Mouse (Mus musculus): Measurements from ENCODE around the gene Spa17. TPM values are rescaled to one million over a fixed set of nuclear protein-coding genes. Genes with fewer than 3 reads are reported as not detected.

Spa17 gene
- polyA plus RNA-seq, 1 experiment from 2014 or later: 18.1 TPM

DNA sequence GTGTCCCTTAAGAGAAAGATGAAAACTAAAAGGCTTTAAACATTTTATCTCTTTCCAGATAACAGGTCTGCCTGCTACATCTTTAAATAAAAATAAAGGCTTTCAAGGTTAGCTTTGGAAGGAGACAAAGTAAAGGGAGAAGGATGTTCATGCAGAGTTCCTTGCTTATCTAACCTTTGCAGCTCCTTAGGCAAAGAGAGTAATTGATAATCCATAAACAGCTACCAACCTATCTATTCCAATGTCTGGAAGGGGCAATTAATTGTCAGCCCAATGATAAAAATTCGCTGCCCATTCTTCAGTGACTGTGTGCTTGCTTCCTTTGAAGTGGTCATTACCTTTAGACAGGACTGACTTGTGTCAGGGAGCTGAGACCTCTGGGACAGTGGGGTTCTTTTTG, 49.7 kb downstream of the Spa17 start:
- H3K4me1 ChIP-seq: peaks cover 8% of the 10 kb centered on the region; the same call in 1 of the 2 replicates
- no peak overlapping the region for H3K9ac ChIP-seq
- no peaks in the 10 kb centered on the region for H3K36me3 ChIP-seq
- no peak overlapping the region for H3K27ac ChIP-seq (replicated peaks)
- no peaks in the 10 kb centered on the region for H3K9me3 ChIP-seq (replicated peaks)
- WGBS: 74% methylated on average over 1 of the region's 1 CpGs
- peaks cover 3% of the 10 kb centered on the region; the same call in 1 of the 2 replicates for H3K27me3 ChIP-seq
- no peak for ATAC-seq (ENCODE audit: insufficient number of reproducible peaks, low FRiP score, low TSS enrichment, low read depth)
- H3K4me2 ChIP-seq (replicated peaks): no peak overlapping the region
- H3K4me3 ChIP-seq (replicated peaks): no peak overlapping the region

DNA sequence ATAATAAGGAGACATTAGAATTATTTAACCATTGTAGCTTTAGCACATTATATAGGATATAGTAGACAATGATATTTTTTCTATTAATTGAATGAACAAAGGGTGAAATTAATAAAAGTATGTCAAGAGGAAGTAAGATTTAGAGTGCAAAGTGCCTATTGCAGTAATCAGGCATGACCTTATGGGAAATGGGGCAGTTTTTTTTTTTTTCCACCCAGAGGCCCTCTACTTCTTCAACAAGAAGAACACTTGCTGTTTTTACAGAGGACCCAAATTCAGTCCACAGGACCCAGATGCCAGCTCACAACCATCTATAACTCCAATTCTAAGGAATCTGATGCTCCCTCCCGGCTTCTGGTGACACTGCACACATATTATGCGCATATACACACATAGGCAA, 52.9 kb downstream of the Spa17 start:
- 90% methylated on average over 2 of the region's 2 CpGs for WGBS
- no peak overlapping the region for H3K27ac ChIP-seq (replicated peaks)

DNA sequence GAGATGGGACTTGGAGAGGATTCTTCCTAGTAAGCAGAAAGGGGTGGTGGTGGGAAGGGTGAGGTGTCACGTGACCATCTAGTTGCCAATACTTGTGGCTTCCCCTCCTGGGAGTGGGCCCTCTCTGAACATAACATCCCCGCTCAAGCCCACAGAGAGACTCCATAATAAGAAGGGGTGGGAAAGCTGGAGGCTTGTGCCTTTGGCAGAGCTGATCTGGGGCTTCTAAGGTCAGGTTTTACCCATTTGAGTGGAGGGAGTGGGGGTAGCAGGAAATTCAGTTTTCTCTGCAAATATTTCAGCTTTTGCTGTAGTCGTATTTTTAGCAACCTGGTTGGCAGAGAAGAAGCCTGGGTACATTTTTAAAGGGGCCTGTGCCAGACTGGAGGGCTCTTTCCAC, 57.2 kb downstream of the Spa17 start:
- H3K9me3 ChIP-seq (replicated peaks): no peaks in the 10 kb centered on the region
- no peaks in the 10 kb centered on the region for H3K36me3 ChIP-seq
- H3K9ac ChIP-seq: no peak overlapping the region
- no peak; the same call in 1 of the 2 replicates for ATAC-seq (ENCODE audit: insufficient number of reproducible peaks, low FRiP score, low TSS enrichment, low read depth)
- H3K4me3 ChIP-seq (replicated peaks): no peak overlapping the region
- H3K27me3 ChIP-seq: peaks cover 20% of the 10 kb centered on the region
- H3K4me2 ChIP-seq (replicated peaks): no peak overlapping the region
- WGBS: 50% methylated on average over 3 of the region's 3 CpGs
- H3K4me1 ChIP-seq: peaks cover 30% of the 10 kb centered on the region
- peak overlapping the region; percentile 51; the same call in 1 of the 2 replicates for H3K27ac ChIP-seq (replicated peaks)

More for the DNA sequence above, 52.9 kb downstream of the Spa17 start:
- H3K4me3 ChIP-seq (replicated peaks): no peak overlapping the region
- H3K27me3 ChIP-seq: 0 out of 2 replicates have a peak, but pooled peaks cover 4% of the 10 kb centered on the region
- no peaks in the 10 kb centered on the region for H3K36me3 ChIP-seq
- H3K9me3 ChIP-seq (replicated peaks): no peaks in the 10 kb centered on the region
- no peak overlapping the region for H3K4me2 ChIP-seq (replicated peaks)
- no peak overlapping the region for H3K9ac ChIP-seq
- peaks cover 7% of the 10 kb centered on the region; the same call in 1 of the 2 replicates for H3K4me1 ChIP-seq
- ATAC-seq (ENCODE audit: insufficient number of reproducible peaks, low FRiP score, low TSS enrichment, low read depth): no peak

DNA sequence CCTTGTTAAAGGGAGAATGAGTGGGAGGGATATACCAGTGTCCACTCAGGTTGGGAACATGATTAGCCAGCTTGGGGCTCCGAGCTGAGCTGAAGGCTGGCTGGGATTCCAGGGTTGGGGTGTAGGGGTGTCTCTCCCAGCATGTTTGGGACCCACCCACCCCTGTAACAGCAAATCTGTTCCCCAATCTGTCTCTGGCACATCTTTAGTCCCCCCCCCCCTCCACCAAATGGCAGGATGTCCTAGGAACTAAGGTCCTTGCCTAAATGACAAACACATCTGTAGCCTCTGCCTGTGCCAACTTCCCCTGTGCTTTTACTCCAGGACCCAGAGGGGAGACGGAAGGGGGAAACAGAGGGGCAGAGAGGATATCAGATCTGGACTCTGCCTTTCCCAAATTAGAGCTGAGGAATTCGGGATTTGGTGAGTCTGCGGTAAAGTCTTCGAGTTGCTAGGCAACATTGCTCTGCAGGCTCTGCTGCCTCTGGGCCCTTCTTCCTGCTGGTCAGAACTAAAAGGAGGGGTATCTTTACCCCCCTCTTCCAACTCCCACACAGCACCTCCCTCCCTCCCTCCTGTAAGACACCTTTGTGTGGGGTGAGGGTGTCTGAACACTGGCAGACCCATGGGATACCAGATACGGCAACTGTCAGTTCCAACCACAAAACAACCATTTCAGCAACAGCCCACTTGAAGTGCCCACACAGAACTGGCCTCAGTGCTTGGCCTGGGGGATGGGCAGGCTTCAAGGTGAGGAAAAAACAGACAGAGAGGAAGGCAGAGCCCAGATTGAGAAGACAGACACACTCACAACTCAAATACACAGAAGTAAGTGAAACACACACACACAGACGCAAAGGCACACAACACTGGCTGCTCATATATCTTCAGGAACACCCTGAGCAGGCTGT, 58.4 kb downstream of the Spa17 start, which contains the start of gene Siae:
Gene Siae, plus strand, starts transcription at position 861 of the 911 bp plus-strand sequence.
- no peak within 1 kb of the TSS for H3K4me3 ChIP-seq (replicated peaks)
- peak within 1 kb of the TSS; percentile 51; the same call in 1 of the 2 replicates for H3K27ac ChIP-seq (replicated peaks)
- H3K27me3 ChIP-seq: peaks cover 32% of the 10 kb centered on the region
- H3K4me2 ChIP-seq (replicated peaks): no peak within 1 kb of the TSS
- H3K4me1 ChIP-seq: peaks cover 30% of the 10 kb centered on the region
- no peak for ATAC-seq (ENCODE audit: insufficient number of reproducible peaks, low FRiP score, low TSS enrichment, low read depth)
- 21% methylated on average over 7 of the region's 7 CpGs for WGBS
- no peaks in the 10 kb centered on the region for H3K9me3 ChIP-seq (replicated peaks)
- H3K9ac ChIP-seq: no peak within 1 kb of the TSS
- no peaks in the 10 kb centered on the region for H3K36me3 ChIP-seq

DNA sequence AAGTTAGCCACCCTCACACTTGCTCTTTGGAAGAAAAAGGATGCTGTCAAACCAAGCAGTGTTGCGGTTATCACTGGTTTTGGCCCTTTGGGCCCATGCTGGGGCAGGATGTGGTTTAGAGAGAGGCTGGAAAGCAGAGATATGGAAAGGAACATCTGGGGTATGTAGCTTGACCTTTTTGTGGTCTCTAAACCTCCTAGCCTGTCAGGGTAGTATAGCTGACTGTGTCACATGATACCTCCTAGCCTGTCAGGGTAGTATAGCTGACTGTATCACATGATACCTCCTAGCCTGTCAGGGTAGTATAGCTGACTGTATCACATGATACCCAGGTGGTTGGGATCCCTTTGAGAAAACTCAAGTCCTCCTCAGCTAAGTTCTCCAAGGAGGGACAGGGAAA, 59.2 kb downstream of the Spa17 start:
- no peaks in the 10 kb centered on the region for H3K9me3 ChIP-seq (replicated peaks)
- no peaks in the 10 kb centered on the region for H3K36me3 ChIP-seq
- no peak for ATAC-seq (ENCODE audit: insufficient number of reproducible peaks, low FRiP score, low TSS enrichment, low read depth)
- peaks cover 40% of the 10 kb centered on the region for H3K27me3 ChIP-seq
- H3K4me1 ChIP-seq: peaks cover 30% of the 10 kb centered on the region
- H3K4me2 ChIP-seq (replicated peaks): no peak overlapping the region
- WGBS: 89% methylated on average over 1 of the region's 1 CpGs
- H3K27ac ChIP-seq (replicated peaks): no peak overlapping the region
- no peak overlapping the region for H3K9ac ChIP-seq
- no peak overlapping the region for H3K4me3 ChIP-seq (replicated peaks)

Other genes with a start within 250 kb of the Spa17 start
- gene Hepacam, start 246.4 kb downstream of the Spa17 start, polyA plus RNA-seq (2015; fragmentation: Nextera tagmentation; extraction: Ambion mirVana): 0.17 and 0.64 TPM in 2 replicates
- 10.6 and 11.9 TPM in 2 replicates for gene Robo4, start 211.8 kb downstream of the Spa17 start, polyA plus RNA-seq (2015; fragmentation: Nextera tagmentation; extraction: Ambion mirVana)
- 0.09 and 0.19 TPM in 2 replicates for gene Robo3, start 180.5 kb downstream of the Spa17 start, polyA plus RNA-seq (2015; fragmentation: Nextera tagmentation; extraction: Ambion mirVana)
- 20.0 and 24.8 TPM in 2 replicates for gene Msantd2, start 124.4 kb downstream of the Spa17 start, polyA plus RNA-seq (2015; fragmentation: Nextera tagmentation; extraction: Ambion mirVana)
- 52.1 and 56.3 TPM in 2 replicates for gene Esam, start 85.6 kb downstream of the Spa17 start, polyA plus RNA-seq (2015; fragmentation: Nextera tagmentation; extraction: Ambion mirVana)
- gene Vsig2, start 74.5 kb downstream of the Spa17 start, polyA plus RNA-seq (2015; fragmentation: Nextera tagmentation; extraction: Ambion mirVana): 1.6 and 2.0 TPM in 2 replicates
- gene Nrgn, start 60.8 kb downstream of the Spa17 start, polyA plus RNA-seq (2015; fragmentation: Nextera tagmentation; extraction: Ambion mirVana): 7.9 and 10.9 TPM in 2 replicates
- gene Siae, start 58.0 kb downstream of the Spa17 start, polyA plus RNA-seq (2015; fragmentation: Nextera tagmentation; extraction: Ambion mirVana): 10.9 and 12.1 TPM in 2 replicates
- 179 and 192 TPM in 2 replicates for gene Tbrg1, start 43.6 kb upstream of the Spa17 start, polyA plus RNA-seq (2015; fragmentation: Nextera tagmentation; extraction: Ambion mirVana)
- 38.1 TPM in 2 replicates for gene Panx3, start 55.5 kb upstream of the Spa17 start, polyA plus RNA-seq (2015; fragmentation: Nextera tagmentation; extraction: Ambion mirVana)
- 0.09 and 0.16 TPM in 2 replicates for gene Olfr160, start 102.5 kb upstream of the Spa17 start, polyA plus RNA-seq (2015; fragmentation: Nextera tagmentation; extraction: Ambion mirVana)
- 0.48 TPM in 1 of 2 replicates, not detected in the other for gene Olfr874, start 131.4 kb upstream of the Spa17 start, polyA plus RNA-seq (2015; fragmentation: Nextera tagmentation; extraction: Ambion mirVana)
- 0.79 TPM in 1 of 2 replicates, not detected in the other for gene Olfr875, start 158.1 kb upstream of the Spa17 start, polyA plus RNA-seq (2015; fragmentation: Nextera tagmentation; extraction: Ambion mirVana)
- gene Olfr876, start 189.3 kb upstream of the Spa17 start, polyA plus RNA-seq (2015; fragmentation: Nextera tagmentation; extraction: Ambion mirVana): 0.04 and 0.05 TPM in 2 replicates
- 0.22 and 0.28 TPM in 2 replicates for gene Olfr877, start 240.5 kb upstream of the Spa17 start, polyA plus RNA-seq (2015; fragmentation: Nextera tagmentation; extraction: Ambion mirVana)

Data from embryonic facial prominence, embryonic 15.5 days (tissue).